Mouse (Mus musculus) CH12.LX (cell line): ENCODE results near the gene Letm1. TPM values are rescaled to one million over a fixed set of nuclear protein-coding genes. Genes with fewer than 3 reads are reported as not detected.

Source experiments
- DNase-seq: peaks from one replicate; pipeline ENCODE4 v3.0.0-alpha.2; 2013; ENCODE audit errors: extremely low read depth
- H3K27ac ChIP-seq: 2 replicates; pipeline ENCODE4 v1.5.1; 2012; ENCODE audit warnings: low read depth, mild to moderate bottlenecking, control low read depth, moderate library complexity; ENCODE audit not compliant: insufficient read depth
- H3K27me3 ChIP-seq: replicated peaks from 2 replicates; pipeline ENCODE3; 2012; ENCODE audit warnings: inconsistent platforms
- H3K36me3 ChIP-seq, 2 experiments: replicated peaks in 1 of 2; 2 replicates each; pipeline versions ENCODE3 to v1.6.1; 2012; ENCODE audit warnings: inconsistent platforms in 1 of 2, low read length in 1 of 2, mild to moderate bottlenecking in 1 of 2, mixed read lengths in 1 of 2, moderate library complexity in 1 of 2; ENCODE audit not compliant: control insufficient read depth in 1 of 2, insufficient read depth in 1 of 2
- H3K4me1 ChIP-seq, 2 experiments: 2 replicates each; pipeline ENCODE4 v1.6.1; 2012; ENCODE audit warnings: inconsistent platforms in 1 of 2, moderate library complexity in 1 of 2; ENCODE audit not compliant: insufficient read depth in 2 of 2, control insufficient read depth in 1 of 2
- H3K4me2 ChIP-seq: 2 replicates; pipeline ENCODE4 v1.6.1; 2012; ENCODE audit warnings: low read depth, mild to moderate bottlenecking, control low read depth; ENCODE audit not compliant: poor library complexity, insufficient read depth, severe bottlenecking
- H3K4me3 ChIP-seq, 3 experiments: fragments of 150-350 bp in 1 of 3; sonication (generic) in 1 of 3; replicated peaks in 1 of 3; 2 replicates each; pipeline versions ENCODE3 to v1.5.1; 2011 to 2012; ENCODE audit warnings: low read depth in 2 of 3, low read length in 2 of 3, mild to moderate bottlenecking in 2 of 3, moderate library complexity in 2 of 3, control low read depth in 1 of 3, improper control_type of control experiment in 1 of 3, inconsistent platforms in 1 of 3, mixed read lengths in 1 of 3; ENCODE audit not compliant: poor library complexity in 1 of 3
- H3K79me2 ChIP-seq: replicated peaks from 2 replicates; pipeline ENCODE4 v1.6.1; 2012; ENCODE audit warnings: mild to moderate bottlenecking, moderate library complexity; ENCODE audit not compliant: control insufficient read depth, poor library complexity, insufficient read depth, severe bottlenecking; ENCODE audit errors: extremely low read depth
- H3K9ac ChIP-seq: 2 replicates; pipeline ENCODE4 v1.6.1; 2012; ENCODE audit warnings: low read depth, mild to moderate bottlenecking, control low read depth, moderate library complexity; ENCODE audit not compliant: insufficient read depth
- H3K9me3 ChIP-seq: replicated peaks from 2 replicates; pipeline ENCODE3; 2012; ENCODE audit warnings: low read length, inconsistent platforms, mixed read lengths
- BHLHE40 ChIP-seq: IDR thresholded peaks from 2 replicates; pipeline ENCODE4 v1.6.1; 2011; ENCODE audit warnings: mild to moderate bottlenecking, low read depth, low read length, improper control_type of control experiment
- CHD1 ChIP-seq: IDR thresholded peaks from 2 replicates; pipeline ENCODE4 v1.6.1; 2012; ENCODE audit warnings: low read depth, low read length, improper control_type of control experiment, inconsistent platforms
- CTCF ChIP-seq, 2 experiments: IDR thresholded peaks in 1 of 2; conservative IDR thresholded peaks in 1 of 2; 2 replicates each; pipeline ENCODE4 v1.5.1; 2011 to 2012; ENCODE audit warnings: low read depth in 2 of 2, low read length in 2 of 2, improper control_type of control experiment in 1 of 2, inconsistent platforms in 1 of 2, mild to moderate bottlenecking in 1 of 2, moderate library complexity in 1 of 2
- E2F4 ChIP-seq: IDR thresholded peaks from 2 replicates; pipeline ENCODE4 v1.6.1; 2011; ENCODE audit warnings: low read depth, low read length, improper control_type of control experiment; ENCODE audit not compliant: insufficient replicate concordance
- ETS1 ChIP-seq: conservative IDR thresholded peaks from 2 replicates; pipeline ENCODE4 v1.6.1; 2012; ENCODE audit warnings: low read depth, mild to moderate bottlenecking, inconsistent platforms, low read length, improper control_type of control experiment, moderate library complexity
- GABPA ChIP-seq: IDR thresholded peaks from 2 replicates; pipeline ENCODE4 v1.6.1; 2012; ENCODE audit warnings: low read depth, low read length, improper control_type of control experiment, inconsistent platforms; ENCODE audit not compliant: insufficient replicate concordance
- MAX ChIP-seq: IDR thresholded peaks from 2 replicates; pipeline ENCODE4 v1.6.1; 2011; ENCODE audit warnings: low read length, improper control_type of control experiment
- MXI1 ChIP-seq: IDR thresholded peaks from 2 replicates; pipeline ENCODE4 v1.6.1; 2011; ENCODE audit warnings: mild to moderate bottlenecking, low read depth, low read length, improper control_type of control experiment
- POLR2AphosphoS2 ChIP-seq: IDR thresholded peaks from 2 replicates; pipeline ENCODE4 v1.6.1; 2011; ENCODE audit warnings: low read depth, low read length, improper control_type of control experiment
- SMC3 ChIP-seq: IDR thresholded peaks from 2 replicates; pipeline ENCODE4 v1.6.1; 2011; ENCODE audit warnings: low read depth, low read length, improper control_type of control experiment
- UBTF ChIP-seq: IDR thresholded peaks from 2 replicates; pipeline ENCODE4 v1.6.1; 2012; ENCODE audit warnings: low read depth, mild to moderate bottlenecking, inconsistent platforms, low read length, improper control_type of control experiment, moderate library complexity
- USF1 ChIP-seq: IDR thresholded peaks from 2 replicates; pipeline ENCODE4 v1.6.1; 2014; ENCODE audit warnings: low read depth, mild to moderate bottlenecking, inconsistent platforms, low read length, improper control_type of control experiment
- USF2 ChIP-seq: conservative IDR thresholded peaks from 2 replicates; pipeline ENCODE4 v1.6.1; 2011; ENCODE audit warnings: low read depth, low read length, improper control_type of control experiment
- ZMIZ1 ChIP-seq: IDR thresholded peaks from 2 replicates; pipeline ENCODE4 v1.6.1; 2012; ENCODE audit warnings: low read depth, mild to moderate bottlenecking, inconsistent platforms, low read length, improper control_type of control experiment
- dilution Hi-C: fragments of 300-500 bp; cut with MboI; formaldehyde crosslinking; loops from 2 replicates; pipeline ENCODE4 v1.14.3; 2020; ENCODE audit warnings: low sequenced_read_pairs; ENCODE audit not compliant: extremely low pct_unique_long_range_greater_than_20kb, extremely low pct_ligation_motif_present
- in situ Hi-C: fragments of 300-500 bp; cut with MboI; formaldehyde crosslinking; loops from 3 replicates; pipeline ENCODE4 v1.14.3; 2019; ENCODE audit warnings: low sequenced_read_pairs, low pct_ligation_motif_present, low pct_unique_long_range_greater_than_20kb, mixed read lengths
- polyA plus RNA-seq: library from polyadenylated mRNA; unstranded; fragments of >175 nt; gene quantifications from 2 replicates; pipeline ENCODE4 v1.2.1, GENCODE M21; 2012; ENCODE audit warnings: low read depth; ENCODE audit not compliant: insufficient read length
- total RNA-seq, 2 experiments: library from RNA; depleted of rRNA; stranded (reverse); fragments of 300-350 nt in 1 of 2; fragments of >200 nt in 1 of 2; gene quantifications; 2 replicates each; pipeline ENCODE4 v1.2.3; 2012 to 2014

Gene Letm1
- total and polyA plus RNA-seq, 3 experiments: 21.8 to 43.4 (median 27.6) TPM

- no peak overlapping the region for H3K4me3 ChIP-seq
- in situ Hi-C loops: no loop called here
- H3K4me1 ChIP-seq: no peaks in the 10 kb centered on the region
- H3K27me3 ChIP-seq: peaks cover 69% of the 10 kb centered on the region
- DNase-seq: no peak
- TF ChIP-seq ETS1 (no peak), CHD1 (no peak), USF2 (no peak), POLR2AphosphoS2 (no peak), USF1 (no peak), CTCF (conservative IDR thresholded peaks at IDR 0.05 in 1 of 2, IDR thresholded peaks at IDR 0.05 in 1 of 2; ENCODE audit: low read depth in 2 of 2, low read length in 2 of 2) (no peak), MXI1 (no peak), E2F4 (no peak), SMC3 (no peak)
- no peaks in the 10 kb centered on the region for H3K9me3 ChIP-seq
- H3K9ac ChIP-seq: no peak overlapping the region
- H3K36me3 ChIP-seq: no peaks in the 10 kb centered on the region
- H3K4me2 ChIP-seq: no peak overlapping the region
- no peaks in the 10 kb centered on the region for H3K79me2 ChIP-seq
- H3K27ac ChIP-seq: no peak overlapping the region
- dilution Hi-C loops: no loop called here
These were observed 76.8 kb downstream of the Letm1 start for GRCm38 (mm10) chr5:33705612-33706349.

GRCm38 (mm10) chr5:33704945-33705611 lies 77.5 kb downstream of the Letm1 start:
- Histone ChIP-seq H3K36me3 (no peaks in the 10 kb centered on the region), H3K9me3 (no peaks in the 10 kb centered on the region), H3K4me1 (no peaks in the 10 kb centered on the region), H3K4me3 (no peak overlapping the region), H3K27ac (no peak overlapping the region), H3K27me3 (peaks cover 76% of the 10 kb centered on the region), H3K9ac (no peak overlapping the region), H3K79me2 (no peaks in the 10 kb centered on the region), H3K4me2 (no peak overlapping the region)
- dilution Hi-C loops: no loop called here
- no peak for DNase-seq
- in situ Hi-C loops: no loop called here
- no peak for TF ChIP-seq MXI1
- no peak for TF ChIP-seq ZMIZ1
- TF ChIP-seq MAX: no peak
- no peak for TF ChIP-seq GABPA
- TF ChIP-seq ETS1: no peak
- no peak for TF ChIP-seq BHLHE40
- no peak for TF ChIP-seq UBTF
